Mouse (Mus musculus): ENCODE data around the gene Nbeal1. TPM values are rescaled to one million over a fixed set of nuclear protein-coding genes. Genes with fewer than 3 reads are reported as not detected.

The Nbeal1 gene
- polyA plus RNA-seq (2012; ENCODE audit: low replicate concordance) = 0.26 and 0.53 TPM in 2 replicates

DNA sequence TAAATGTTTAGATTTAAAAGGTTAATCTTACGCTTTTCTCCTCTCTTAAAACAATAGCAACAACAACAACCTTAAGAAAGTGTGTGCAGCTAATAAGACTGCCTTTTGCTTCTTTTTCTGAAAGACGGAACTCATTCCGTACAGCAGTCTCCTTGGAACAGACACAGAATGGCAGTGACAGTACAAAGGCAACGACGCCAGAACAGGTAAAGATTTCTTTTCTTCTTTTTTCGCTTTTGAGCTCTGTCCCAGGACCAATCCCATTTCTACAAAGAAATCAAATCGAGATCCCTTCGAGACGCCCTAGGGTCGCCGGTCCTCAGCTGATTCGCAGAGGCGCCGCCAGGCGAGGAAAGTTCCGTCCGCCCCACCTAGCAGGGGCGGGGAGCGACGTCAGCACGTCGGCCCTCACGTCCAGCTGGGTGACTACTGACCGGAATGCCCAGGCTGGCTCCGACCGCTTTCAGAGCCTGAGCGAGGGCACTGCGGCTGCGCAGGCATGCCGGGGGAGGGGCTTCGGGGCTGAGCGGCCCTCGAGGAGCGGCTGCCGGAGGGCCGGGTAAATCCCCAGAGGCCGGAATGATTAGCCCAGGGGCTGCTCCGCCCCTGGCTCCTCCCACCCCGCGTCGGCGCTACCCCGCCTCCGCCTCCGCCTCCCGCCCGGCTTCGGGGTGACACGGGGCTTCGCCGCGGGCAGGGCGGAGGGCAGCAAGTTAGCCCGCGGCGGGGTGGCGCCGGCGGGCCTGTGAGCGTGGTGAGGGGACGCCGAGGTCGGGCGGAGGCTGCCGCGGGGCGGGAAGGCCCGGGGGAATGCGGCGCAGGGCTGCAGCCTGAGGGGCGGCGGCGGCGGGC lies at the start of gene Nbeal1:
TSS of gene Nbeal1 (plus strand) at position 668 of the 852 bp plus-strand sequence.

DNA sequence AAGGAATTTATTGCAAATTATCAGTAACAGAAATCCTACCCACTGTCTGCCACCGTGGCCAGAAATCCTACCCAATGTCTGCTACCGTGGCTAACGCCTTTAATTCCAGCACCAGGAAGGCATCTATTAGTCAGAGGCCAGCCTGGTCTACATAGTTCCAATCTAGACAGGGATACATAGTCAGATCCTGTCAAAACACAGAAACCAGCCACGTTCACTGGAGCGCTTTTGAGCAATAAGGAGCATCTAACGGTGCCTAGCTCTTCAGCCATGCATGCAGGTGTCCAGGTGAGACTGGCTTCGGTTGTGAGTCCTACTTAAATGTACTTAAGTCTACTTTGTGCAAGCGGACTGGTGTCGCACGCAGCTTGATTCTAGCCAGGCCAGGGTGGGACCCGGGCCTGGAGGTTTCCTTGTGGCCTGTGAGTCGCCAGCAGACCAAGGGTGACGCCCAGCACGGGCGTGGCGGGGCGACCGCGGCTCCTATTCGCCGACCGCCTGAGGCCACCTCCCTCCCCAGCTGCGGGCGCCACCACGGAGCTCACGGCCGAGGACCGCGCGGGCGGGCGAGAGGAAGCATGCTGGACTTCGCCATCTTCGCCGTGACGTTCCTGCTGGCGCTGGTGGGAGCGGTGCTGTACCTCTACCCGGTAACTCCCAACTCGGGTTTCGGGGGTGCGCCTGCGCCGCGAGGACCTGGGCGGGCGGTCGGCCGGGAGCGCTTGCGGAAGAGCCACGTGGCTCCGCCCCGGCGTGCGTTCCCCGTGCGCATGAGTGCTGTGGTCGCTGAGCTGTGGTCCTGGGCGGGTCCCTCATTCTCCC lies 162.6 kb downstream of the Nbeal1 start, which contains the start of gene Cyp20a1:
TSS of gene Cyp20a1 (plus strand) at position 516 of the 822 bp plus-strand sequence.

Other genes with a start within 250 kb of the Nbeal1 start
- gene Ica1l, start 137.4 kb upstream of the Nbeal1 start, polyA plus RNA-seq (2012; ENCODE audit: low replicate concordance) = 0.06 TPM in 1 of 2 replicates, not detected in the other
- gene Carf, start 82.4 kb upstream of the Nbeal1 start, polyA plus RNA-seq (2012; ENCODE audit: low replicate concordance) = 0.30 and 0.80 TPM in 2 replicates
- 0.52 and 1.0 TPM in 2 replicates for gene Wdr12, start 82.0 kb upstream of the Nbeal1 start, polyA plus RNA-seq (2012; ENCODE audit: low replicate concordance)
- 5.8 and 6.9 TPM in 2 replicates for gene Cyp20a1, start 162.7 kb downstream of the Nbeal1 start, polyA plus RNA-seq (2012; ENCODE audit: low replicate concordance)
- gene Abi2, start 229.0 kb downstream of the Nbeal1 start, polyA plus RNA-seq (2012; ENCODE audit: low replicate concordance) = 2.2 and 4.7 TPM in 2 replicates

Measured in hematopoietic multipotent progenitor cell, adult 10-12 weeks (in vitro differentiated cells).